Comparison of ENCODE assay signal across 9 mouse cellular contexts in the genomic region with DNA sequence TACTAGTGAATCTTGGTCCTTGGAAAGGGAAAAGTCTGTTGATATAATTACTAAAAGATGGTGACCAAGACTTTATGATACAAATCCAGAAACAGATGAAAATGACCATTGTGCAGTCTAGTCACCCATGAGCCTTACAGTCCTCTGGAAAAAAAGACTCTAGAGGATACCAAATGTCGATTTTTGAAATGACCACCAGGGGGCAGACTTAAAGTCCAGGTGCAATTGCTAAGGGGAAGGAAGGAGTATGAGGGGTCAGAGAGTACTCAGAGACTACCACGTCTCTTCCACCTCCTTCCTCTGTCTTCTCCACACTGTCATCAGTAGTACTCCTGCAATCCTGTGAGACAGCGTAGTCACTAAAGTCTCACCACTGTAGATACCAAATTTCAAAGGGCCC.
A peak's percentile ranks its signal among the peaks of the same experiment; 100 is the strongest.
DNase-seq lines count a peak whose midpoint lies in the region; ATAC-seq and TF ChIP-seq lines count a peak whose summit lies in the region.
"Had no signal": no experiment of that assay in that cellular context is flagged by ENCODE, and none has a peak within 500 bp of the region (broad histone marks: within the 10 kb centered on the region; RNA-seq: fewer than 3 reads in every experiment).

No protein-coding gene starts in this region.

- H3K27ac ChIP-seq in liver, embryonic 14.5 days = no peak overlapping the region
- no peak overlapping the region for H3K27ac ChIP-seq in midbrain, embryonic 13.5 days
- no peak overlapping the region for H3K27ac ChIP-seq in forebrain, embryonic 15.5 days (replicated peaks)
- H3K27ac ChIP-seq: liver, embryonic 13.5 days had no signal

- peak; percentile 53 for TF ChIP-seq CTCF in liver, embryonic 14.5 days (IDR thresholded peaks at IDR 0.05; ENCODE audit: low read depth)

- no peaks in the 10 kb centered on the region for H3K9me3 ChIP-seq in liver, embryonic 14.5 days (ENCODE audit: control insufficient read depth, low read length)
- no peaks in the 10 kb centered on the region for H3K9me3 ChIP-seq in midbrain, embryonic 13.5 days
- no peaks in the 10 kb centered on the region for H3K9me3 ChIP-seq in forebrain, embryonic 15.5 days
- H3K9me3 ChIP-seq: liver, embryonic 13.5 days had no signal

- 33% methylated on average over 3 of the region's 3 CpGs for WGBS in liver, embryonic 14.5 days (ENCODE audit: insufficient replicate concordance)
- 55% methylated on average over 3 of the region's 3 CpGs for WGBS in midbrain, embryonic 13.5 days
- WGBS in forebrain, embryonic 15.5 days = 52% methylated on average over 3 of the region's 3 CpGs

- H3K4me3 ChIP-seq in liver, embryonic 14.5 days (ENCODE audit: insufficient read depth in 1 of 2, low read depth in 2 of 2, low read length in 2 of 2) = no peak overlapping the region
- no peak overlapping the region for H3K4me3 ChIP-seq in midbrain, embryonic 13.5 days (replicated peaks)
- no peak overlapping the region for H3K4me3 ChIP-seq in forebrain, embryonic 15.5 days
- H3K4me3 ChIP-seq: liver, embryonic 13.5 days had no signal

- peak; percentile 7 for DNase-seq in gastrocnemius, adult 18-20 months (ENCODE audit: low spot score)
- no peak for DNase-seq in gastrocnemius, postnatal 36 days
- DNase-seq in liver, embryonic 14.5 days (ENCODE audit: low read depth in 3 of 3, low spot score in 3 of 3) = no peak
- no peak for DNase-seq in liver
- DNase-seq in c-Kit-positive CD71-positive TER-119-positive erythroid progenitor cells, embryonic 14.5 days (ENCODE audit: low spot score) = peak; percentile 17
- DNase-seq in retina, postnatal 7 days (ENCODE audit: low read depth, low spot score) = peak; percentile 38
- DNase-seq: liver, embryonic 13.5 days had no signal

- H3K4me1 ChIP-seq in liver, embryonic 14.5 days (replicated peaks; ENCODE audit: control insufficient read depth in 2 of 2, insufficient read depth in 2 of 2, low read length in 1 of 2) = 0 out of 4 replicates have a peak, but pooled peaks cover 0 to 2% of the 10 kb centered on the region in 2 experiments
- H3K4me1 ChIP-seq in midbrain, embryonic 13.5 days (replicated peaks) = no peaks in the 10 kb centered on the region; the same call in 1 of the 2 replicates
- H3K4me1 ChIP-seq in forebrain, embryonic 15.5 days = no peaks in the 10 kb centered on the region
- H3K4me1 ChIP-seq: liver, embryonic 13.5 days had no signal

- H3K36me3 ChIP-seq in liver, embryonic 14.5 days (replicated peaks; ENCODE audit: control insufficient read depth, insufficient read depth, low read depth) = no peaks in the 10 kb centered on the region
- H3K36me3 ChIP-seq in midbrain, embryonic 13.5 days = no peaks in the 10 kb centered on the region
- no peaks in the 10 kb centered on the region for H3K36me3 ChIP-seq in forebrain, embryonic 15.5 days
- H3K36me3 ChIP-seq: liver, embryonic 13.5 days had no signal

- intact Hi-C loops in gastrocnemius, postnatal 36 days (cut with DNase I) = loop anchor here (10.0 kb wide), 2 partner anchors 300 to 500 kb away; no protein-coding TSS in a partner anchor

- ATAC-seq in liver, embryonic 14.5 days (ENCODE audit: insufficient read depth) = no peak
- ATAC-seq in midbrain, embryonic 13.5 days = no peak
- ATAC-seq in forebrain, embryonic 15.5 days (replicated peaks) = no peak

- H3K27me3 ChIP-seq in liver, embryonic 14.5 days (ENCODE audit: control insufficient read depth, insufficient read depth, low read length) = no peaks in the 10 kb centered on the region
- no peaks in the 10 kb centered on the region for H3K27me3 ChIP-seq in midbrain, embryonic 13.5 days
- no peaks in the 10 kb centered on the region for H3K27me3 ChIP-seq in forebrain, embryonic 15.5 days
- H3K27me3 ChIP-seq: liver, embryonic 13.5 days had no signal

- no peak overlapping the region for H3K9ac ChIP-seq in liver, embryonic 14.5 days (replicated peaks)
- no peak overlapping the region for H3K9ac ChIP-seq in midbrain, embryonic 13.5 days (replicated peaks)
- H3K9ac ChIP-seq in forebrain, embryonic 15.5 days (replicated peaks) = no peak overlapping the region
- H3K9ac ChIP-seq: liver, embryonic 13.5 days had no signal

- H3K4me2 ChIP-seq in liver, embryonic 14.5 days (ENCODE audit: low read depth) = no peak overlapping the region
- H3K4me2 ChIP-seq in midbrain, embryonic 13.5 days (replicated peaks) = no peak overlapping the region
- no peak overlapping the region for H3K4me2 ChIP-seq in forebrain, embryonic 15.5 days (replicated peaks)
- H3K4me2 ChIP-seq: liver, embryonic 13.5 days had no signal

- no peak for TF ChIP-seq EP300 in liver, embryonic 14.5 days (IDR thresholded peaks at IDR 0.05; ENCODE audit: low read depth)

Comparison
In these comparisons a context has a peak if more than half of its experiments do, and no peak if none do; other contexts are left out.
1. DNase-seq: peak in gastrocnemius, adult 18-20 months (single experiment), c-Kit-positive CD71-positive TER-119-positive erythroid progenitor cells, embryonic 14.5 days (single experiment) and retina, postnatal 7 days (single experiment); none in gastrocnemius, postnatal 36 days (0 of 2), liver, embryonic 14.5 days (0 of 3) and liver (single experiment).